Mouse (Mus musculus) bone marrow macrophage, adult 2 months (primary cell): ENCODE results near the gene Klhl36.

ENCODE experiments used
- CTCF ChIP-seq: IDR thresholded peaks from 2 replicates; pipeline ENCODE4 v1.5.1; 2012; ENCODE audit warnings: low read depth, mild to moderate bottlenecking, low read length, moderate library complexity
- POLR2A ChIP-seq: IDR thresholded peaks from 2 replicates; pipeline ENCODE4 v1.6.1; 2012; ENCODE audit warnings: mild to moderate bottlenecking, low read depth, low read length, borderline replicate concordance

DNA sequence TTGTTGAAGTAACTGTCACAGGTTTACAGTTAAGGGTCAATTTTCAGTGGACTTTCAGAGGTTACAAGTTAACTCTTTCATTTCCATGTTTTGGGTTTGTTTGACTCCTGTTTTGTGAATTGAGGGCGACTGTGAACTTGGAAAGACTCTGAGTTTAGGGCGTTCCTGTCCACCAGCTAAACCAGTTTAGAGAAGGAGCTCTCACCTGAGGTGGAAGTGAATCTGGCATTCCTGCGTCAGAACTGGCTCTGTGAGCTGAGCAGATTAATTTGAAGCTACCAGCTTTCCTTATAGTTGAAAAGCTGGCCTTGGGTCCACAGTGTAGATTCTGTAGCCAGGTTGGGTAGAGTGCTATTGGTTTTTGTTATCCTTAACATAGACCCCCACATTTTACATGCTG lies 51.1 kb downstream of the Klhl36 start:
- TF ChIP-seq CTCF (no peak), POLR2A (no peak)
